Mouse (Mus musculus) heart, adult 2 months (tissue): ENCODE data around the gene Fpr3.

ENCODE experiments used
- CTCF ChIP-seq: fragments of 200-600 bp; IDR thresholded peaks from 2 replicates; pipeline ENCODE4 v1.8.1; 2022; ENCODE audit warnings: antibody characterized with exemption, mild to moderate bottlenecking, moderate library complexity
- EP300 ChIP-seq: fragments of 200-500 bp; IDR thresholded peaks from 2 replicates; pipeline ENCODE4 v1.6.1; 2011; ENCODE audit warnings: low read depth, low read length, control low read depth; ENCODE audit not compliant: insufficient read depth
- POLR2A ChIP-seq: fragments of 200-500 bp; IDR thresholded peaks from 2 replicates; pipeline ENCODE4 v1.6.1; 2011; ENCODE audit warnings: mild to moderate bottlenecking, low read depth, low read length, control low read depth; ENCODE audit not compliant: insufficient read depth

GRCm38 (mm10) chr17:17857446-17857845 is 30.2 kb upstream of the Fpr3 start:
- no peak for TF ChIP-seq CTCF
- no peak for TF ChIP-seq EP300
- TF ChIP-seq POLR2A, result no peak
